Mouse (Mus musculus) thymus, adult 2 months (tissue): ENCODE measurements at regions not wholly inside any gene's neighbourhood (a gene's known extent, or its start where the extent isn't known, plus 50 kb on each side); places are given as distances from the start of the nearest gene placed in this dataset.

Source experiments
- CTCF ChIP-seq: fragments of 200-500 bp; IDR thresholded peaks from 2 replicates; pipeline ENCODE4 v1.5.1; 2012; ENCODE audit warnings: mild to moderate bottlenecking, control low read depth, low read length, moderate library complexity, borderline replicate concordance; ENCODE audit not compliant: control insufficient read depth, poor library complexity, insufficient read depth; ENCODE audit errors: extremely low read depth
- POLR2A ChIP-seq: fragments of 200-500 bp; IDR thresholded peaks from 2 replicates; pipeline ENCODE4 v1.6.1; 2012; ENCODE audit warnings: mild to moderate bottlenecking, low read length, control low read depth, moderate library complexity; ENCODE audit not compliant: control insufficient read depth, poor library complexity, insufficient read depth; ENCODE audit errors: extremely low read depth

DNA sequence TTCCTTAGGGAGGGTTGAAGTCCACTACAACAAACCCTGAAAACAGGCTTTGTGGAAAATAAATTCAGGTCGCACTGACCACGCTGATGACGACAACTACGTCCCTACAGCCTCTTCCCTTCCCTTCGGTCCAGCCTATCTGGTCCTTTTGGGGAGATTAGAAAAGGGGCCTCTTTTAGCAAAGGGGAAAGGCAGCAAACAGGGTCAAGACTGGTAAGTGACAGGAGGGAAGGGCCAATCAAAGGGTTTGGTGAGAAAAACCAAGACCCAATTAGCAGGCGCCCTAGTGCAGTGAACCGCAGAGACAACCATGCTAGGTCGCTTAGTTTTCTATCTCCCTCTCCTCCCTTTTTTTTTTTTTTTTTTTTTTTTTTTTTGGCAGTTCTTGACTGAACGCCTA lies 124.2 kb upstream of the Kit start:
- TF ChIP-seq CTCF (no peak), POLR2A (no peak)
